Mouse (Mus musculus) liver, embryonic 14.5 days (tissue): ENCODE data around the gene Pbx2. TPM values are rescaled to one million over a fixed set of nuclear protein-coding genes. Genes with fewer than 3 reads are reported as not detected.

Experiments
- ATAC-seq: fragments of 200-750 bp; cut with Nextera tagmentation; 2 replicates; pipeline ENCODE4 v1.8.0; 2017; ENCODE audit warnings: moderate number of reproducible peaks, mild to moderate bottlenecking, moderate library complexity; ENCODE audit not compliant: insufficient read depth
- DNase-seq, 3 experiments: peaks; one replicate each; pipeline ENCODE4 v3.0.0-alpha.2; 2012 to 2013; ENCODE audit warnings: low read depth in 3 of 3, low spot score in 3 of 3
- H3K27ac ChIP-seq: fragments of 300-500 bp; sonication (generic); 2 replicates; pipeline ENCODE4 v1.5.1; 2014; ENCODE audit warnings: moderate library complexity, mild to moderate bottlenecking, control low read depth, inconsistent platforms
- H3K27me3 ChIP-seq: fragments of 300-500 bp; sonication (generic); 2 replicates; pipeline ENCODE4 v1.6.1; 2014; ENCODE audit warnings: mild to moderate bottlenecking, low read length, moderate library complexity; ENCODE audit not compliant: control insufficient read depth, insufficient read depth
- H3K36me3 ChIP-seq: fragments of 300-500 bp; sonication (generic); replicated peaks from 2 replicates; pipeline ENCODE4 v1.6.1; 2014; ENCODE audit warnings: low read depth; ENCODE audit not compliant: control insufficient read depth, insufficient read depth
- H3K4me1 ChIP-seq, 2 experiments: fragments of 200-500 bp in 1 of 2; fragments of 300-500 bp in 1 of 2; sonication (generic) in 1 of 2; replicated peaks; 2 replicates each; pipeline ENCODE4 v1.6.1; 2012 to 2014; ENCODE audit warnings: antibody characterized with exemption in 1 of 2, inconsistent platforms in 1 of 2, low read length in 1 of 2; ENCODE audit not compliant: control insufficient read depth in 2 of 2, insufficient read depth in 2 of 2
- H3K4me2 ChIP-seq: fragments of 300-500 bp; sonication (generic); 2 replicates; pipeline ENCODE4 v1.6.1; 2014; ENCODE audit warnings: low read depth, mild to moderate bottlenecking, control low read depth, moderate library complexity
- H3K4me3 ChIP-seq, 2 experiments: fragments of 200-500 bp in 1 of 2; fragments of 300-500 bp in 1 of 2; sonication (generic) in 1 of 2; 2 replicates each; pipeline ENCODE4 v1.5.1; 2012 to 2014; ENCODE audit warnings: low read depth in 2 of 2, low read length in 2 of 2, mild to moderate bottlenecking in 2 of 2, control low read depth in 1 of 2, inconsistent platforms in 1 of 2, moderate library complexity in 1 of 2; ENCODE audit not compliant: insufficient read depth in 1 of 2
- H3K9ac ChIP-seq: fragments of 300-500 bp; sonication (generic); replicated peaks from 2 replicates; pipeline ENCODE4 v1.6.1; 2014; ENCODE audit warnings: mild to moderate bottlenecking, control low read depth, moderate library complexity
- H3K9me3 ChIP-seq: fragments of 300-500 bp; sonication (generic); 2 replicates; pipeline ENCODE4 v1.6.1; 2016; ENCODE audit warnings: low read length, mixed read lengths; ENCODE audit not compliant: control insufficient read depth
- CTCF ChIP-seq: IDR thresholded peaks from 2 replicates; pipeline ENCODE4 v1.5.1; 2016; ENCODE audit warnings: antibody characterized with exemption, low read depth, control low read depth
- EP300 ChIP-seq: IDR thresholded peaks from 2 replicates; pipeline ENCODE4 v1.6.1; 2016; ENCODE audit warnings: antibody characterized with exemption, low read depth
- WGBS: fragments of 180-500 bp; shearing (Covaris S2); extraction: QIAGEN DNeasy Blood & Tissue Kit; methylation state at CpG from one replicate; pipeline ENCODE4 v1.1.7; 2014; ENCODE audit not compliant: insufficient replicate concordance; 5-methylcytosine and 5-hydroxymethylcytosine counted together
- polyA plus RNA-seq, 2 experiments: library from polyadenylated mRNA; depleted of rRNA in 1 of 2; stranded (reverse) in 1 of 2; unstranded in 1 of 2; fragments of >200 nt; fragmentation: Nextera tagmentation in 1 of 2; extraction: Ambion mirVana in 1 of 2; gene quantifications; 2 replicates each; pipeline versions ENCODE4 v1.2.1 to v1.2.3; 2012 to 2014

Pbx2 gene
- polyA plus RNA-seq, 2 experiments: 2.7 to 22.7 TPM

DNA sequence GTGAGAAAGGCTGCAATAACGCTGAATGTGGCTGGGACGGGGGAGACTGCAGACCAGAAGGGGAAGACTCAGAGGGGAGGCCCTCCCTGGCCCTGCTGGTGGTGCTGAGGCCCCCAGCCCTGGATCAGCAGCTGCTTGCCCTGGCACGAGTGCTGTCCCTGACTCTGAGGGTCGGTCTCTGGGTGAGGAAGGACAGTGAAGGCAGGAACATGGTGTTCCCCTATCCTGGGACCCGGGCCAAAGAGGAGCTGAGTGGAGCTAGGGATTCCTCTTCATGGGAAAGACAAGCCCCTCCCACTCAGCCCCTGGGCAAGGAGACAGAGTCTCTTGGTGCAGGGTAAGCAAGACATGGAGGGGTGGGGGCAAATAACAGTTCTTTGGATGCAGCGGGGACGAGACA is 7.7 kb upstream of the Pbx2 start:
- DNase-seq (no peak), ATAC-seq (no peak)
- Histone ChIP-seq H3K9ac (no peak overlapping the region), H3K4me2 (no peak overlapping the region), H3K9me3 (no peaks in the 10 kb centered on the region), H3K4me3 (no peak overlapping the region), H3K27ac (no peak overlapping the region), H3K4me1 (peaks cover 5% of the 10 kb centered on the region in 2 experiments), H3K27me3 (no peaks in the 10 kb centered on the region), H3K36me3 (no peaks in the 10 kb centered on the region)
- 57% methylated on average over 7 of the region's 7 CpGs for WGBS
- TF ChIP-seq EP300 (no peak), CTCF (no peak)

DNA sequence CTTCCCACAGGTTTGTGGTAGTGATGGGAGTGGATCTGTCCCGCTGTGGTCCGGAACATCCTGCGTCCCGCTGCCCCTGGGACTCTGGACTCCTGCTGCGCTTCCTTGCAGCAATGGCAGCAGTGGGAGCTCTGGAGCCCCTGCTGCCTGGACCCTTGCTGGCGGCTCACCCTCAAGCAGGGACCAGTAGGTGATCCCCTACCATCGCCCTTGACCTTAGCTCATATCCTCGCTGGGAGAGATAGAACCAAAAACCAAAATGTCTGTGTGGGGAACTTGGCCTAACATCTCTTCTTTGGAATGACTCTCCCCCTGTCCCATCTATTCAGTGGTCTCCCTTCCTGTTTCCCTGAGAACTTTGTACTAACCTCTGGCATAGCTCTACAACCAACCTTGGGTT is 7.2 kb upstream of the Pbx2 start:
- H3K4me3 ChIP-seq: no peak overlapping the region
- no peak overlapping the region for H3K4me2 ChIP-seq
- no peaks in the 10 kb centered on the region for H3K27me3 ChIP-seq
- WGBS: 88% methylated on average over 8 of the region's 8 CpGs
- no peaks in the 10 kb centered on the region for H3K36me3 ChIP-seq
- no peak overlapping the region for H3K27ac ChIP-seq
- H3K4me1 ChIP-seq: peaks cover 8 to 9% of the 10 kb centered on the region in 2 experiments
- DNase-seq (no peak), ATAC-seq (no peak)
- no peak for TF ChIP-seq EP300
- TF ChIP-seq CTCF: no peak
- no peak overlapping the region for H3K9ac ChIP-seq
- H3K9me3 ChIP-seq: no peaks in the 10 kb centered on the region

GRCm38 (mm10) chr17:34585121-34585520 is 5.9 kb upstream of the Pbx2 start:
- ATAC-seq (no peak), DNase-seq (no peak)
- H3K4me3 ChIP-seq: no peak overlapping the region
- no peaks in the 10 kb centered on the region for H3K9me3 ChIP-seq
- no peak for TF ChIP-seq EP300
- no peak overlapping the region for H3K9ac ChIP-seq
- H3K4me2 ChIP-seq: no peak overlapping the region
- peaks cover 11 to 15% of the 10 kb centered on the region in 2 experiments for H3K4me1 ChIP-seq
- no peak overlapping the region for H3K27ac ChIP-seq
- H3K36me3 ChIP-seq: no peaks in the 10 kb centered on the region
- WGBS: 77% methylated on average over 8 of the region's 8 CpGs
- H3K27me3 ChIP-seq: no peaks in the 10 kb centered on the region

- WGBS: 45% methylated on average over 32 of the region's 32 CpGs
Observed at GRCm38 (mm10) chr17:34585877-34586771, 4.9 kb upstream of the Pbx2 start.

DNA sequence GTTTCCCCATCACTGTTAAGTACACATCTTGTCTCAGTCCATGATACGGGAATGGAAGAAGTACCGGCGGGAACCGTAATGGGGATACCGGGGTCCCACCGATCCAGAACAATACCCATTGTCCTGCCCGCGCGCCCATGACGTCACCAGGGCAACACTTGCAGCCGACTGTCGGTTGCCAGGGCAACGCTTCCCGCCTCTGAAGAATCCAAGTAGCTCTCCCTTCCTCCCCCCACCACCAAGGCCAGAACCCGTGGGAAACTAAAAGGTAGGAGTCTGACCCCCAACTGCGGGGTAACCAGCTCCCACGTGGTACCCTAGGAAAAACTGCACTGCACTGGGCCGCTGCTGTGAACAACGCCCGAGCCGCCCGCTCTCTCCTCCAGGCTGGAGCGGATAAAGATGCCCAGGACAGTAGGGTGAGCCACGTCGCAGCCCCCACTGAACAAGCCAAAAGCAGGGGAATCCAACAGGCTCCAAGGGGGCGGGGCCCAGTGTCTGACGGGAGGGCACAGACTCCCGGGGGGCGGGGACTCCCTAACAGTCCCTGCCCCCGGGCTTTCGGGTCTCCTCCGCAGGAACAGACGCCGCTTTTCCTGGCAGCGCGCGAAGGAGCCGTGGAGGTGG is 4.2 kb upstream of the Pbx2 start:
- peak overlapping the region; percentile 89 for H3K4me2 ChIP-seq
- H3K4me3 ChIP-seq: peak overlapping the region; percentile 66 to 69
- TF ChIP-seq CTCF (no peak), EP300 (no peak)
- H3K9me3 ChIP-seq: no peaks in the 10 kb centered on the region
- H3K36me3 ChIP-seq: no peaks in the 10 kb centered on the region
- peak overlapping the region; percentile 83 for H3K9ac ChIP-seq
- peaks cover 21 to 29% of the 10 kb centered on the region in 2 experiments for H3K4me1 ChIP-seq
- peak; percentile 82 for ATAC-seq
- H3K27me3 ChIP-seq: no peaks in the 10 kb centered on the region
- DNase-seq: peak; percentile 70 to 75 (median 71)
- no peak overlapping the region for H3K27ac ChIP-seq
- 1% methylated on average over 37 of the region's 38 CpGs for WGBS

More at GRCm38 (mm10) chr17:34585877-34586771, 4.9 kb upstream of the Pbx2 start:
- H3K27me3 ChIP-seq: no peaks in the 10 kb centered on the region
- no peak overlapping the region for H3K9ac ChIP-seq
- peak overlapping the region; percentile 66 to 69 for H3K4me3 ChIP-seq
- H3K4me2 ChIP-seq: peak overlapping the region; percentile 89
- peaks cover 15 to 24% of the 10 kb centered on the region in 2 experiments for H3K4me1 ChIP-seq
- no peak for DNase-seq
- no peaks in the 10 kb centered on the region for H3K36me3 ChIP-seq
- H3K9me3 ChIP-seq: no peaks in the 10 kb centered on the region
- TF ChIP-seq EP300 (no peak), CTCF (no peak)
- no peak overlapping the region for H3K27ac ChIP-seq
- no peak for ATAC-seq
